Mouse (Mus musculus) left cerebral cortex, postnatal 4 days (tissue): ENCODE measurements around the gene Gpcpd1. TPM values are rescaled to one million over a fixed set of nuclear protein-coding genes. Genes with fewer than 3 reads are reported as not detected.

ENCODE experiments used
- DNase-seq: peaks from one replicate; pipeline ENCODE4 v3.0.0-alpha.2; 2022
- intact Hi-C: fragments of 180-260 bp; cut with DNase I; formaldehyde crosslinking; loops from one replicate; pipeline ENCODE4 v1.15.1; 2025
- total RNA-seq, 2 experiments: library from RNA; stranded (reverse); gene quantifications; 2 replicates each; pipeline ENCODE4 v1.2.3; 2021

Gpcpd1 gene
- total RNA-seq, 2 experiments from 2014 or later, result 75.4 to 80.9 TPM

DNA sequence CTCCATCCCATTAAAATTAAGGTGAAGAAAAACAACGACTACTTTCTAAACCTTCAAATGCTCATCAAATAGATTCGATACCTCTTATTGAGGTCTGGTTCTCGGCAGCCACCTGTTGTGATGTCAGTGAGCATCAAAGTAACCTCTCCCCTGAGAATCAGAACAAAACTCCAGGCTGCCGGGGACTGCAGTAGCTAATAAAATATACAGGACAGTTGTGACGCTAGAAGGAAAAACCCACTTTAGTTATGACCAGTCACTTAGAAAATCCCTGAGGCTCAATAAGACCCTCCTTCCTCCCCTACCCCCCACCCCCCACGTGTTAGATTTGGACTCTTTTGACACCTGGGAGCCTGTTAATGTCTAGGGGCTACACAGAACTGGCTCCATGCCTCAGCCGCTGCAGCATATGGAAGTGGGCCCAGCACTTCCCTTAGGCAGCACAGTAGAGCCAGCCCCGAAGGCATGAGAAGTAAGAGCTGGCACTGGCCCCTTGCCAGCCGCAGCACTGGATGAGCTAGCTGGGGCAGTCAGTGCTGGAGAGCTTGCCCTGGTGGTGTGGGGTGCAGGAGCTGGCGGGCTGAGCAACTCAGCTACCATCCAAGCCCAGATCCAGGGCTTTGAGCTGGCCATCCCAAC is 60.5 kb downstream of the Gpcpd1 start:
- peak; percentile 85 for DNase-seq
- intact Hi-C loops, result no loop called here

GRCm38 (mm10) chr2:132526110-132526509 is 61.4 kb downstream of the Gpcpd1 start:
- no peak for DNase-seq
- intact Hi-C loops, result no loop called here

- no peak for DNase-seq
- intact Hi-C loops, result loop anchor here (5.0 to 10.0 kb wide), 2 partner anchors 184 to 387 kb away; no protein-coding TSS in a partner anchor
Observed at GRCm38 (mm10) chr2:132518021-132518901, 69.3 kb downstream of the Gpcpd1 start.

GRCm38 (mm10) chr2:132517194-132517836 is 70.2 kb downstream of the Gpcpd1 start:
- intact Hi-C loops, result loop anchor here (5.0 to 10.0 kb wide), 2 partner anchors 185 to 387 kb away; no protein-coding TSS in a partner anchor
- DNase-seq, result no peak

DNA sequence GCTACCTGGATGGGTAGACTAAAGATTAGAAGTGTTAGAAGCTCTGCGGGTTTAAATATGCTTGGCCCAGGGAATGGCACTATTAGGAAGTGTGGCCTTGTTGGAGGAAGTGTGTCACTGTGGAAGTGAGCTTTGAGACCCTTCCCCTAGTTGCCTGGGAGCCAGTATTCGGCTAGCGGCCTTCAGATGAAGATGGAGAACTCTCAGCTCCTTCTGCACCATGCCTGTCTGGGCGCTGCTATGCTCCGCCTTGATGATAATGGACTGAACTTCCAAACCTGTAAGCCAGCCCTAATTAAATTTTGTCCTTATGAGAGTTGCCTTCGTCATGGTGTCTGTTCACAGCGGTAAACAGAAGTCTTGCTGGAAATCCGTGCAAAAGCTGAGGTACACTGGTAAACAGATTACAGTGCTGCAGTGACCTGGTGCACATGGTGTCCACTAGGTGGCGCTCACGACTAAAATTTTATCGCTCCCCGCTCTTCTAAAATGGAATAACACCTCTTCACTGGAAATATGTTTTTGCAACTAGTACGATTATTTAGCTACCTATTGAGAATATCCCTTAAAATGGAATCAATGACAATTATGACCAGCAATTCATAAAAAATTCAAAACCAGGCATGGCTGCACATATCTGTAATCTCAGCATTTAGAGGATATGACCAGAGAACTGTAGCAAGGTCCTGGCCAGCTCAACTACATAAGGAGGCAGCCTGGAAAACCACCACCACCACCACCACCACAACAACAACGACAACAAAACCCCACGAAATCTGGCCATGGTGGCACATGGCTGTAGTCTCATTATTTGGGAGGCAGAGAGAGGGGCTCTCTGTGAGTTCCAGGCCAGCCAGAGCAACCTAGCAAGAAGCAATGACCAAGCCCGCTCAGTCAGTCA is 71.1 kb downstream of the Gpcpd1 start:
- intact Hi-C loops, result loop anchor here (5.0 to 10.0 kb wide), 2 partner anchors 186 to 388 kb away; no protein-coding TSS in a partner anchor
- DNase-seq, result peak; percentile 83

GRCm38 (mm10) chr2:132515607-132516006 is 71.9 kb downstream of the Gpcpd1 start:
- intact Hi-C loops, result loop anchor here (5.0 to 10.0 kb wide), 2 partner anchors 187 to 389 kb away; no protein-coding TSS in a partner anchor
- no peak for DNase-seq

DNA sequence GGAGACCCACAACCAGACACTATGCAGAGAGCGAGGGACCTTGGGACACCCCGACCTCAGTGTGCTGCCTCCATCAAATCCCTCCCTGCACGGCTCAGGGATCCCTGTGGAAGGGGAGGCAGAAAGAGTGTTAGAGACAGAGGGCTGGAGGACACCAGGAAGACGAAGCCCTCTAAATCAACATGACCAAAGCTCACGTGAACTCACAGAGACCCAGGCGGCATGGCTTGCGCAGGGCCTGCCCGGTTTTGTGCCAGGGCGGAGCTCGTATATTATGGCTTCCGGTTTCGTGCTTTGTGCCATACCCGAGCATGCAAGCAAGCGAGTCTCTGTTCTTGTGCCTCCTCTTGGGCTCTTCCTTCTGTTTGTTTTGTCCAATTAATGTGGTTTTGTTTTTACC is 72.5 kb downstream of the Gpcpd1 start:
- intact Hi-C loops, result loop anchor here (5.0 to 10.0 kb wide), 2 partner anchors 187 to 390 kb away; no protein-coding TSS in a partner anchor
- no peak for DNase-seq

DNA sequence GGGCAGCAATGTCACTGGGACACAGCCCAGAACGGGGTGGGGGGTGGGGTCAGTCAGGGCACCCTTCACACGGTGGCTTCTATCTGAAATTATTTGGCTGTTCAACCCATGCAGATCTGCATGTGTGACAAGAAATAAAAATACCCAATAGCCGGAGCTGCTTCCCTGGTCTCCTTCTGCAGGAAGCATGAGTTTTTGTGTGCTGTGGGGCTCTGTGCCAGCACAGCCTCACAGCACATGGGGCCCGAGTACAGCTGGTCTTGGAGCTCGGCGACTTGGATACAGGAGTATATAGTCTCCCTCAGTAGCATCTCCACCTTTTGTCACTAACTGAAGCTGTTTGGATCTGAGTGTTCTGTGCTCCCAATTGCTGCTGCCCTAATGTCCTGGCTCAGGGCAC is 73.2 kb downstream of the Gpcpd1 start:
- peak; percentile 66 for DNase-seq
- intact Hi-C loops, result loop anchor here (10.0 kb wide), 1 partner anchor 390 kb away; no protein-coding TSS in a partner anchor

DNA sequence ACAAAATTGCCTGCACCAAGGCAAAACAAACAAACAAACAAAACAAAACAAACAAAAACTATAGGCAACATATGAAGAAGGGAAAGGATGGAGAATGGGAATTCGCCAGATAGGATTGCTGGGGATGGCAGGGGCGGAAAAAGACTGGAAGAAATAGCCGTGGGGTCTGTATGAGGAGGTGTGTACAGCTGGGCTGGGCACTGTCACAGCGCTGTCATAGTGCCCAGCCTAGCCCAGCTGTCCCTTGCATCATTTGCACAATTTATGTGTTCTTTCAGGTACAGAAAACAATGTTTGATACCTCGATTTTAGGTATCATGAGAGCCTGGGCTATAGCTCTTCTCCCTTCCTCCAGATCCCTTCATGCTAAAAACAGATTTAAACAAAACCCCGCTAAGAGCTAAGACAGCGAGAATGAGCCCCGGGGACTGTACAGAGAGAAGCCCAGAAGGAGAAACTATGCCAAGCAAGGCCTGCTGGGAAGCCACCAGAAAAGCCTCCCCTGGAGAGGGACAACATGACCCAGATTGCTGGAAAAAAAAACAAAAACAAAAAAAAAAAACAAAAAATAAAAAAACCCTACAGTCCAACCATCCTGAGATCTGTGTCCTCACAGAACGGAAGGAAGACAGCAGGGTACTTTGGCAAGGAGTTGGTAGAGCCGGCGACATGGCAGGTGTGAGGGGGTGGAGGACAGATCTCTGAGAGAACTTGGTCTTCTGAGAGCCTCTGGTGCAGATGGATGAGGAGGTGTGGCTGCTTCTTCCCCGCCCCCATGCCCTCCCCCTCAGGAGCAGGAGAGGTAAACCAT is 74.0 kb downstream of the Gpcpd1 start:
- intact Hi-C loops, result loop anchor here (10.0 kb wide), 1 partner anchor 391 kb away; no protein-coding TSS in a partner anchor
- peak; percentile 36 for DNase-seq

GRCm38 (mm10) chr2:132512977-132513351 is 74.6 kb downstream of the Gpcpd1 start:
- DNase-seq, result no peak
- intact Hi-C loops, result loop anchor here (10.0 kb wide), 1 partner anchor 392 kb away; no protein-coding TSS in a partner anchor

DNA sequence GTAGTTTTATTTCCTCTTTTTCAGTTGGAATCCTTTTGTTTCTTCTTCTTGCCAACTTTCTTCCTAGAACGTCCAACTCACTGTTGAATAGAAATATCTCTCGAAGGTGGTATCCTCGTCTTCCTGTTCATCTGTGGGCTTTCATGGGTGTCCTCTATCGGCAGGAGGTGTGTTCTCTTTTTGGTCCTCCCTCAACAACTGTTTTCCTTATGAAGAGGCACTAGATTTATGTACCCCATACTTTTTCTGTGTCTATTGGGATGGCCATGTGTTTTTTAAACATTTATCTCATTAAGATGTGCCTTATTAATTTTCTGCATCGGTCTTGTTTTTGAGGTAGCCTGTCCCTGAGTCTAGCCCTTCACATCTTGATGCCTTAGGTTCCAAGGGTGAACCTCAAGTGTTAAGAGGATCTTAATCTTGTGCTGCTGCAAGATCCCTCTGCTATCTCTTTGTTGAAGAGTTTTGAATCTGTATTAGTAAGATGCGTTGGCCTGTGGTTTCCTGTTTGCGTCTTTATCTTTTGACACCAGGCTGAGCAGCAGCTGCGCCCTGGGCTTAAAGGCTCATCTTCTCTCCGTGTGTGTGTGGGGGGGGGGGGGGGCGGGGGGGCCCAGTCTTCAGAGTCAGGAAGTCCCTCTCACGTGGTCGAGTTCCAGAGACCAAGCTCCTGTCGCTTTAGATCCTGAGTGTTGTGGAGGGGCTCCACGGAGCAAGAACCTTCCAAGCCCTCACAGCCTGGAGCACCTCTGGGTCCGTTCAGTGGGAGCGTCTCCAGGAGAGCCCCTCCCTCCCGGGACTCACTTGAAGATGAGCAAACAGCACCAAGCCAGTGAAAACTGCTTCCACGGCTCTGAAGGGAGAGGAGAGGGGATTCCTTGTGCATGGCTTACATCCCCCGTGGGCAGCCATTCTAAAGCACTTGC is 75.2 kb downstream of the Gpcpd1 start:
- no peak for DNase-seq
- intact Hi-C loops, result loop anchor here (10.0 kb wide), 1 partner anchor 392 kb away; no protein-coding TSS in a partner anchor

- intact Hi-C loops, result loop anchor here (10.0 kb wide), 1 partner anchor 394 kb away; no protein-coding TSS in a partner anchor
- no peak for DNase-seq
Observed at GRCm38 (mm10) chr2:132511011-132511818, 76.3 kb downstream of the Gpcpd1 start.

GRCm38 (mm10) chr2:132509714-132510113 is 77.8 kb downstream of the Gpcpd1 start:
- intact Hi-C loops, result loop anchor here (10.0 kb wide), 1 partner anchor 395 kb away; no protein-coding TSS in a partner anchor

GRCm38 (mm10) chr2:132509261-132509660 is 78.3 kb downstream of the Gpcpd1 start:
- intact Hi-C loops, result no loop called here

More at GRCm38 (mm10) chr2:132509714-132510113, 77.8 kb downstream of the Gpcpd1 start:
- no peak for DNase-seq

DNA sequence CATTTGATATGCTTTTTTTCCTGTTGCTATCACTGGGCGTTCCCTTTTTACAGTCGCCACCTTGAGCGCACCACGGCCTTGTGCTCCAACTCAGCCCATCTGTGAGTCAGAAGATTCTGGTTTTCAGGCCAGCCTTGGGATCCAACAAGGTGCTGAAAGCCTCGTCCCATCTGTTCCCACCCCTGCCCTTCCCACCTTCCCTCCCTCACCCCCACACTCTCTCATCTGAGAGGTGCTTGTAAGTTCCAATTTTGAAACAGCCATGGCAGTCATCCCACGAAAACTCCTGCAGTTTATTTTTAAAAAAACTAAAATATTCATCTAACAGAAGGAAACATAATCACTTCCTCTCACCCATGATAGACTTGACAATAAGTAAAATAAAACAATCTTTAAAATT is 80.0 kb downstream of the Gpcpd1 start:
- no peak for DNase-seq
- intact Hi-C loops, result no loop called here

More at GRCm38 (mm10) chr2:132509261-132509660, 78.3 kb downstream of the Gpcpd1 start:
- DNase-seq, result no peak

DNA sequence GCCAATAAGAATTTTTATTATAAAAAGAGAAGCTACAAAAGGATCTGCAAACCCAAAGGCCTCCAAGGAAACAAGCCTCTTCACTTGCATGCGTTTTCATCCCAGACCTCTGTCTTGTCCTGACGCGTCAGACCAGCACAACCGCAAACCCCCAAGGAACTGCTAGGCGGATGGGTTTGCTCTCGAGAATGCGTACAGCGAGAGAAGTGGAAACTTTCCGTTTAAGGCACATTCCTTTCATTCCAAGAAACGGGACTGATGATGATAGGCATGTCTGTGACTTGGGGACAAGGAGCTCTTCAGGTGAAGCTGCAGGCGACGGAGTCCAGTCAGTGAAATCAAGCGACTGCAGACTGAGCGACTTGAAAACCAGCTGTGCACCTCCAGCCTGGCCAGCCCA is 80.4 kb downstream of the Gpcpd1 start:
- intact Hi-C loops, result no loop called here
- no peak for DNase-seq

- intact Hi-C loops, result no loop called here
Observed at GRCm38 (mm10) chr2:132505828-132506227, 81.7 kb downstream of the Gpcpd1 start.

More at GRCm38 (mm10) chr2:132505828-132506227, 81.7 kb downstream of the Gpcpd1 start:
- no peak for DNase-seq
